Mouse (Mus musculus) T-helper 17 cell (primary cell): ENCODE results near the gene Dohh.

Source experiments
- in situ Hi-C, 2 experiments: fragments of 300-600 bp; cut with MboI, MseI; formaldehyde crosslinking; loops; 1 replicate in 1 of 2; 2 replicates in 1 of 2; pipeline ENCODE4 v1.15.1; 2025; ENCODE audit warnings: high pct_unique_total_duplicates in 2 of 2

Dohh gene

DNA sequence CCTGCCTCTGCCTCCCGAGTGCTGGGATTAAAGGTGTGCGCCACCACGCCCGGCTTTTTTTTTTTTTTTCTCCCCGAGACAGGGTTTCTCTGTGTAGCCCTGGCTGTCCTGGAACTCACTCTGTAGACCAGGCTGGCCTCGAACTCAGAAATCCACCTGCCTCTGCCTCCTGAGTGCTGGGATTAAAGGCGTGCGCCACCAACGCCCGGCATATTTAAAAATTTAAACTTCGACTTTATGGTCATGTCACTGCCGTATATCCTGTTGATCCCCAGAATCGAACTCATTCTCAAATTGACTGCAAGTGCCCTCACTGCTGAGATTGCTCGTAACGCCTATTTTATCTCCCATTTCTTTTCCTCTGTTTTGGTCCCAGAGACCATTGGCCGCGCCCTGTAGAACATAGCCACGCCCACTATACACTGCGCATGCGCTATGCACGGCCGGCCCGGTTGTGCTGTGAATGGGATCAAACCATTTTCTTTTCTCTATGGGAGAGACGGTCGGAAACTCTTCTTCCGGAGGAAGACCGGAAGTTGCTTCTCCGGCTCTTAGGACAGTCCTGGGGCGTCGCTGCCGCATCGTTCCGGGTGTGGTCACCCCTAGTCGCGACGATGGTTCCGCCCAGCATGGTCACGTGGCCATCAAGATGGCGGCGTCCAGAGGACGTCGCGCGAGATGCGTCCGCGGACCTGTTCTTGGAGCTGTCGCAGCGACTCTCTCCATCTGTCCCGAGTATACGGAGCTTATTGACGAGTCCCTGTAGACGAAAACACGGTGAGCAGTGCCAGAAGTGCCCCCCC is at the start of gene Dohh, which contains the start of gene Gm48551:
Gene Dohh, plus strand, starts transcription at position 627 of the 803 bp plus-strand sequence.
Gene Gm48551, plus strand, starts transcription at position 665 of the 803 bp plus-strand sequence.
- in situ Hi-C loops = no loop called here

- in situ Hi-C loops = no loop called here
These were observed 48.6 kb upstream of the Dohh start for GRCm38 (mm10) chr10:81335393-81336340.

DNA sequence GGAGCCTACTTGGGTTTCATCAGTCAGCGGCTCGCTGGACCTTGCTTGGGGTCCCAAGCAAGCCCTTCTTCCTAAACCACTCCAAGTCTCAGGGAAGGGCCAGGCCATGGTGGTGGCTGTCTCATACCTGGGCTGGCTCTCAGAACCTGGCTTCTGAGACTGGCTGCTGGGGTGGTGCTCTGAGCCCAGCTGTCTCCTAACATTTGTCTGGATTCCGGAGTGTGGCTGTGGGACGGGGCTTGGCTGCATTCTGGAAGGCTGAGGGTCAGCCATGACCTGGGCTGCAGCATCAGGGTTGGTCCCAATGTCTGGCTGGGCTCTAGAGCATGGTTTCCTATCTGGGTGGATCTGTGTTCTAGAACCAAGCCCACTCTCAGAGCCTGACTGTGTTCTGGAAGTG is 47.7 kb upstream of the Dohh start:
- in situ Hi-C loops = no loop called here

- in situ Hi-C loops = loop anchor here (10.0 kb wide), 1 partner anchor 56 kb away; no protein-coding TSS in a partner anchor
These were observed 43.5 kb upstream of the Dohh start for GRCm38 (mm10) chr10:81340551-81341332.

DNA sequence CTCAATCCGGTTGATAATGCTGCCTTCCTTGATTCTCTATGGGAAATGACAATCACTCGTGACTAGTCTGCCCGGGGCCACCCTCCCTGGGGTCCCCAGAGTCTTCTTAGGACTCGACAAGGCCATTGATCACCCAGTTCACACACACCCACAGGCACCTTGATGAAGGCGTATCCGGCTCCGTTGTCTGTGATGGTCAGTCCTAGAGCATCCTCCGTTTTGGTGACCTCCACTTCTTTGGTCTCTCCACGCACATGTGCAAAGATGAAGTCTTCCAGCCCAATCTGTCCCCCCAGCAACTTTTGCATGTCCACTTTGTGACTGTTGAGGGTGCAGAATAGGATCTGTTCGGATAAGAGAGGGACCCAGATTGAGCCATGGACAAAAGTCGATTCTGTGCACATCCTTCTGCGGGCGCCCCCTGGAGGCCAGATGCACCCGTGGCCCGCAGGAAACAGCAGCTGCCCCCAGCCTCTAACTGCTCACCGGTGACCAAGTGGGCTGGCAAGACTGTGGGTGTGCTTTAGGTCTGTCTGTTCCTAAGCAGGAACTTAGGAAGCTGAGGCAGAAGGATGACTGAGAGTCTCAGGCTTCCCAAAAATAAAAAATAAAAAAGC is 42.8 kb upstream of the Dohh start:
- in situ Hi-C loops = loop anchor here (10.0 kb wide), 1 partner anchor 57 kb away; no protein-coding TSS in a partner anchor

DNA sequence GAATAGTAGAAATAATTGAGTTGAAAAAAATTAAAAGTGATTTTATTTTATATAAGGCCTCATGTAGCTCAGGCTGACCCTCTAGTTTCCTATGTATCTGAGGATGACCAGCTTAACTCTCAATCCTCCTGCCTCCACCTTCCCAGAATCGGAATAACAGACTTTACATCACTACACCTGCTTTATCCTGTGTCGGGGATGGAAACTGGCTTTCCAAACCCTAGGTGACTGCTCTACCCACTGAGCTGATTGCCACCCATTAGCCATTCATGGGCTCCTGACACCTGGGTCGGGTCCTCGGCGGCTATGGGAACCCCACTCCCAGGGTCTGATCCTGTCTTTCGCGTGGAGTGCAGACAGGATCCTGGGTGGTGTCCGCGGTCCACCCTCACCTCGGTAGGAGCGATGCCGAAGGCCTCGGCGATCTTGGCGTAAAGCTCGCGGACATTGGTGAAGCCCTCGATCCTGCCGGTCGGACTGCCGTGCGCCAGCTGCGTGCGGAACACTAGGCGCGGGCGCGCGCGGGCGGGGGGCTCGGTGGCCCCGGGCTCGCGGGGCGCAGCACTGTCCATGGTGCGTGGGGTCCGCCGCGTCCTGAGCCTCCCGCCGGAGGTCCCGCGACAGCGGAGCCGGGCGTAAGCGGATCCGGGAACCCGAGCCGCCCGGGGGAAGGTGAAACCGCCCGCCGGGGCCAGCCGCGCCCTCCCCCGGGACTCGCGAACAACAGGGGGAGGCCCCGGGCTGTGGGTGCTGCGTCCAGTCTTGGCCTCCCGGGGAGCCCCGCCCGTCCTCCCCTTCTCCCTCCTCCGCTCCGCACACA is 41.3 kb upstream of the Dohh start, which contains the start of gene Gipc3:
Gene Gipc3, minus strand, starts transcription at position 581 of the 820 bp plus-strand sequence.
- in situ Hi-C loops = loop anchor here (10.0 kb wide), 1 partner anchor 58 kb away; no protein-coding TSS in a partner anchor

DNA sequence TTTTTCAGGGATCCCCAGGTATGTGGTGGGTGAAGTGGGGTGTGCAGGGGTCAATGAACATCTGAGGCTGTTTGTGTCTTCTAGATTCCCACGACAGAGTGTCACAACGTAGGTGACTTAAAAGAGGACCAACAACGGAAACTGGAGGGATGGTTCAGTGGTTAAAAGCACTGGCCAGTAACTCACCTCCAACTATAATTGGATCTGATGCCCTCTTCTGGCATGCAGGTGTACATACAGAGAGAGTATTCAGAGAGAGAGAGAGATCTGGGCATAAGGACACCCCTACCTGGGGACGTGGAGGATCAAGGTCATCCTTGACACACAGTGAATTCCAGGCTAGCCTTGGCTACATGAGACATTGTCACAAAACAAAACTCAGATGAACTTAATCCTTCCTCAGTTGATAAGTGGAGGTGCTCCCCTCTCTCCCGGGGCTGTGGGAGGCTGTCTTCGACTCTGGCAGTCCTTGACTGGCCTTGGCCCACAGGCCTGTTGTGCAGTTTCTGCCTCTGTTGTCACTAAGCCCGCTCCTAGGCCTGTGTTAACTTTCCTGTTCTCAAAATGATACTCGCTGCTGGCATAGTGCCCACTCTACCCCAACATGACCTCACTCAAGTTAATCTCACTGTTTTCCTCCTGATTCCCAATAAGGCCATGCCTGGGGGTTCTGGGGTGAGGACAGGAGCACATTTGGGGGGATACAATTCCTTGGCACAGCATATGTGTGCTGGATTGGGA is 39.6 kb upstream of the Dohh start:
- in situ Hi-C loops = loop anchor here (5.0 to 10.0 kb wide), 2 partner anchors 42 to 60 kb away; no protein-coding TSS in a partner anchor

DNA sequence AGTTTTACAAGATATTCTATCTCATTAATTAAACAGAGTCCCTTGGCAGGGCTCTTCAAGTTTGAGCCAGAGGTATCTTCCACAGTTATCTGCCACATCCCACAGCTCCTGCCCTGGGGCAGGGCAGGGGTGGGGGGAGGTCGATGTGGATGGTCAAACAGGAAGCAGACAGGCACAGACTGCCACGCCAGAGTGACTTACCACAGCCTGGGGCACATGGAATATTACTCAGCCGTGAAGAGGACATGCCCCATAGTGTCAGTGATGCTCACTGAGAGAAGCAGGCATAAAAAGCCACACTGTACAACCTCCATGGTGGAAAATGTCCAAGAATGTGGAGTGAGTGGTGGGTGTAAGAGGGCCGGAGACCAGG is 39.1 kb upstream of the Dohh start:
- in situ Hi-C loops = loop anchor here (5.0 to 10.0 kb wide), 2 partner anchors 43 to 60 kb away; no protein-coding TSS in a partner anchor

GRCm38 (mm10) chr10:81346453-81347067 is 37.7 kb upstream of the Dohh start:
- in situ Hi-C loops = loop anchor here (5.0 to 10.0 kb wide), 2 partner anchors 44 to 62 kb away; no protein-coding TSS in a partner anchor

DNA sequence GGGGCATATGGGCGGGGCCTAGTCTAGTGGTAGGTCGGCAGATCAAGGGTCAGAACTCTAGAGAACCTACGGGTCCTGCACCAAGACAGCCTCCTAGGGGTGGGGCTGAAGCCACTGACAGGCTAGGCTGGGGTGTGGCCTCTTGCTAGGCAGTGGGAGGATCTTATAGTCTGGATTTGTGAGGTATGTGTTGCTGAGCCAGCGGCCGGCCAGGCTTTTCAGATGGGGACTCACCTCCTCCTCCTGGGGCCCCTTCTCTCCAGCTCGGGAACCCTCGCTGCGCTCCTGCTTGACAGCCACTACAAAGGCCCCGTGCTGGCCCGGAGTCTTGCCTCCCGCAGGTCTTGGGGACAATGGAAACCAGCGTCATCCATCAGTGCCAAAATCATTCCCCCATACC is 35.1 kb upstream of the Dohh start:
- in situ Hi-C loops = loop anchor here (5.0 to 10.0 kb wide), 2 partner anchors 47 to 64 kb away; no protein-coding TSS in a partner anchor

GRCm38 (mm10) chr10:81349961-81350350 is 34.3 kb upstream of the Dohh start:
- in situ Hi-C loops = loop anchor here (5.0 to 10.0 kb wide), 2 partner anchors 48 to 65 kb away; no protein-coding TSS in a partner anchor

DNA sequence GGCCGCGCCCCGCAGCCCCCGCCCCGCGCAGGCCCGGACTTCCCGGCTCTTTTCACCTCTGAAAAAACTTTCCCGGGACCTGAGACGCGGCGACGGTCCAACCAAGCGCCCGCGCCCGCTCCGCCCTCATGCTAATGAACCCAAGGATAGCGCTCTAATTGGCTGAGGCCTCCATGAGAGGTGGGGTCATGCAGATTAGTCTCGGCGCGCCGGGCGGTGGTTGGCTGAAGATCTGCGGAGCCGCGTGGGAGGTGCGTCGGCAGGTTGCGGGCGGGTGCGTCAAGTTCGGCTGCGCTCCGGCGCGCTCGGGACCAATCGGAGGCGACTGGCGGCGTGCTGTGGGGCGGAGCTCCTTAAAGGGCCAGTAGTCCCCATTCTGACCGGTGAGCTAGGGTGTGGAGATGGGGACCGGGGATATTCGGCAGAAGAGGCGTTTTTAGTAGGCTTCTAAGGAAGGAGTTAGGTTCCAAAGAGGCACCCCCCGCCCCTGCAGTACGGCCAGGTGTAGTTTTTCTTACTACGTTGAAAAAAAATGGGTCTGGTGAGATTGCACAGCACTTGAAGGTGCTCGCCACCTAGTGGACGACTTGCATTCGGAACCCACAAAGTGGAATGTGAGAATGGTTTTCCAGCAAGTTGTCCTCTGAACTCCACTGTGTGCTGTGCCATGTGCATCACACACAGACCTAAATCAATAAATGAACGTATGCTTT is 33.7 kb upstream of the Dohh start, which contains the start of gene Hmg20b:
Gene Hmg20b, minus strand, starts transcription at position 130 of the 713 bp plus-strand sequence.
- in situ Hi-C loops = no loop called here

DNA sequence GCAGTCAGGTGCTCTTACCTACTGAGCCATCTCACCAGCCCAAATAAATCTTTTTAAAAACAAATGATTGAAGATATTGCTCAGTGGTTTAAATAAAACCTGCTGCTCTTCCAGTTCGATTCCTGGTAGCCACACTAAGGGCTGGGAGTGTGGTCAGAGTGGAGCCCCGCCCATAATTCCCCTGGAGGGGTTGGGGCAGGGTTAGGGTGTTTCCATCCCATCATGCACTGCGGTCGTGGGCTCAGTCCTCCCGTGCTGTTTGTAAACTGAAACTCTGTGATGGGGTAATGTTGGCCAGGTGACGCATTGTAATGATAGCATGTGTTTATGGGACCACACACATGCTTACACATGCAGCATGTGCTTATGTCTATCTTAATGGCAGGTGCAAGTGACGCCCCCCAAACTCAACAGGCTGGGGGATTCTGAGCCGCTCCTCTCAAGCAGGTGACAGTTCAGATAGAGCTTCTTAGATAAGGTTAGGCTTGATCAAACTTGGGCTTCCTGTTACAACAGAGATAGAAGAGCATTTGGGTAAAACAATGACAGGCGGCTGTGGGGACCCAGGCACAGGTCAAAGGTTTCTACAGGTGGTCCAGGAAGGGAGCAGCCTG is 32.4 kb upstream of the Dohh start:
- in situ Hi-C loops = no loop called here

DNA sequence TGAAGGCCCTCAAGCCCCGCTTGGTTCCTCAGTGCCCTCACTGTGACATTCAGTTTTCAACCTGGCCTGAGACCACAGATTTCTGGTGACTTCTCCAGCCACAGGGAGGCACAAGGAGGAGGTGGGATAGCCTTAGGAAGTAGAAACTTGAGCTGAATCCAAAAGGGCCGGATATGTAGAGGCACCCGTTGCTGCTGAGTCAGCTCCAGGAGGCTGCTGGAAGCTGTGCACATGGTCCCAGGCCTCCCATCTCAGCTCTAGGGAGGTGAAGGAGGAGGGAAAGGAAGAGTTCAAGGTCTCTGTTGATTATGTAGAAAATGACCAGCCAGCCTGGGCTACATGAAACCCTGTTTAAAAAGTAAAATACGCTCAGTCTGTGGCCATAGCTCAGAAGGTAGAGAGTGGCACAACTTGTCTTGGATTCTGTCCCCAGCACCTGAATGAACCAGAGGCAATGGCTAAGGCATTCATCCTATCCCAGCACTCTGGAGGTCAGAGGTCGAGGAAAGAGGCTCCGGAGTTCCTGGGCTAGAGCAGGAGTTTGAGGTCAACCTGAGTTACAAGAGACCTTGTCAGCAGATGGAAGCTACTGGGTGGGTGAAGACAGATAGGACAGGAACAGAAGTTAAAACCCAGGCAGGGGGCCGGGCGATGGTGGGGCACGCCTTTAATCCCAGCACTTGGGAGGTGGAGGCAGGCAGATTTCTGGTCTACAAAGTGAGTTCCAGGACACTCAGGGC is 29.3 kb upstream of the Dohh start:
- in situ Hi-C loops = no loop called here

- in situ Hi-C loops = no loop called here
These were observed 28.7 kb upstream of the Dohh start for GRCm38 (mm10) chr10:81355533-81355932.

GRCm38 (mm10) chr10:81356352-81356990 is 27.8 kb upstream of the Dohh start:
- in situ Hi-C loops = no loop called here
